8 mouse cellular contexts compared by ENCODE assay signal in genomic region chr2:112812637-112813402, GRCm38 (mm10).
DNase-seq lines count a peak whose midpoint lies in the region; ATAC-seq and TF ChIP-seq lines count a peak whose summit lies in the region.

No protein-coding gene starts in this region.

- no peak overlapping the region for H3K4me2 ChIP-seq in forebrain, embryonic 12.5 days
- no peak overlapping the region for H3K4me2 ChIP-seq in midbrain, embryonic 15.5 days

- H3K4me1 ChIP-seq in forebrain, embryonic 12.5 days: no peaks in the 10 kb centered on the region
- H3K4me1 ChIP-seq in midbrain, embryonic 15.5 days: no peaks in the 10 kb centered on the region

- no peaks in the 10 kb centered on the region for H3K36me3 ChIP-seq in forebrain, embryonic 12.5 days (replicated peaks)
- H3K36me3 ChIP-seq in midbrain, embryonic 15.5 days (replicated peaks): no peaks in the 10 kb centered on the region

- intact Hi-C loops in left cerebral cortex, adult 2 months (cut with DNase I): no loop called here
- intact Hi-C loops in heart, postnatal 10 days (cut with DNase I): no loop called here

- no peak overlapping the region for H3K9ac ChIP-seq in forebrain, embryonic 12.5 days
- no peak overlapping the region for H3K9ac ChIP-seq in midbrain, embryonic 15.5 days

- no peak overlapping the region for H3K27ac ChIP-seq in left cerebral cortex, adult 2 months
- H3K27ac ChIP-seq in forebrain, embryonic 12.5 days: no peak overlapping the region
- no peak overlapping the region for H3K27ac ChIP-seq in midbrain, embryonic 15.5 days

- 75% methylated on average over 5 of the region's 5 CpGs for WGBS in forebrain, embryonic 12.5 days
- WGBS in midbrain, embryonic 15.5 days: 74% methylated on average over 5 of the region's 5 CpGs

- no peaks in the 10 kb centered on the region for H3K9me3 ChIP-seq in forebrain, embryonic 12.5 days
- no peaks in the 10 kb centered on the region for H3K9me3 ChIP-seq in midbrain, embryonic 15.5 days

- H3K4me3 ChIP-seq in left cerebral cortex, adult 2 months: no peak overlapping the region
- no peak overlapping the region for H3K4me3 ChIP-seq in forebrain, embryonic 12.5 days (replicated peaks)
- H3K4me3 ChIP-seq in midbrain, embryonic 15.5 days: no peak overlapping the region

- DNase-seq in left cerebral cortex, adult 2 months (ENCODE audit: extremely low spot score in 1 of 2, low spot score in 2 of 2): no peak
- DNase-seq in left cerebral cortex, adult 11 months (ENCODE audit: low spot score): no peak
- DNase-seq in ZHBTc4 (ENCODE audit: low read depth, low spot score): peak; percentile 19
- DNase-seq in spleen, adult 18-20 months: no peak
- no peak for DNase-seq in heart, postnatal 10 days
- no peak for DNase-seq in ovary, postnatal 14 days (ENCODE audit: low spot score)

- peak; percentile 57; the same call in 1 of the 2 replicates for ATAC-seq in forebrain, embryonic 12.5 days (ENCODE audit: low FRiP score)
- ATAC-seq in midbrain, embryonic 15.5 days (replicated peaks): peak; percentile 80; the same call in 1 of the 2 replicates

- TF ChIP-seq CTCF in left cerebral cortex, adult 2 months (IDR thresholded peaks at IDR 0.05): peak; percentile 57

- no peaks in the 10 kb centered on the region for H3K27me3 ChIP-seq in forebrain, embryonic 12.5 days
- H3K27me3 ChIP-seq in midbrain, embryonic 15.5 days (replicated peaks): no peaks in the 10 kb centered on the region
